Mouse (Mus musculus) inflammation-experienced regulatory T-cells, adult 6 months (primary cell): ENCODE data around the gene Xpnpep1. TPM values are rescaled to one million over a fixed set of nuclear protein-coding genes. Genes with fewer than 3 reads are reported as not detected.

Experiments used
- ATAC-seq: one replicate; pipeline ENCODE4 v1.8.0; 2017
- polyA plus RNA-seq, 3 experiments: library from polyadenylated mRNA; unstranded; fragments of 100-300 nt; shearing (Covaris generic); gene quantifications; one replicate each; pipeline ENCODE4 v1.2.1; 2017

Xpnpep1 gene
- polyA plus RNA-seq, 3 experiments from 2014 or later = 53.6 to 68.4 (median 60.5) TPM

- ATAC-seq = no peak
Observed at GRCm38 (mm10) chr19:53064972-53065361, 25.0 kb upstream of the Xpnpep1 start.

- ATAC-seq = no peak
Observed at GRCm38 (mm10) chr19:53064292-53064971, 24.4 kb upstream of the Xpnpep1 start.

GRCm38 (mm10) chr19:53062046-53062445, 22.0 kb upstream of the Xpnpep1 start:
- no peak for ATAC-seq

- ATAC-seq = no peak
Observed at GRCm38 (mm10) chr19:53059344-53060111, 19.5 kb upstream of the Xpnpep1 start.

- no peak for ATAC-seq
Observed at GRCm38 (mm10) chr19:53058726-53059334, 18.8 kb upstream of the Xpnpep1 start.

GRCm38 (mm10) chr19:53057980-53058725, 18.1 kb upstream of the Xpnpep1 start:
- ATAC-seq = no peak

GRCm38 (mm10) chr19:53053355-53053754, 13.3 kb upstream of the Xpnpep1 start:
- ATAC-seq = no peak

GRCm38 (mm10) chr19:53052031-53052670, 12.1 kb upstream of the Xpnpep1 start:
- no peak for ATAC-seq

- ATAC-seq = no peak
Observed at GRCm38 (mm10) chr19:53051288-53051985, 11.4 kb upstream of the Xpnpep1 start.

GRCm38 (mm10) chr19:53050100-53050499, 10.1 kb upstream of the Xpnpep1 start:
- ATAC-seq = no peak

GRCm38 (mm10) chr19:53047208-53047607, 7.2 kb upstream of the Xpnpep1 start:
- no peak for ATAC-seq

GRCm38 (mm10) chr19:53043423-53044125, 3.6 kb upstream of the Xpnpep1 start:
- ATAC-seq = no peak

- no peak for ATAC-seq
Observed at GRCm38 (mm10) chr19:53041570-53041969, 1.6 kb upstream of the Xpnpep1 start.

- no peak for ATAC-seq
Observed at GRCm38 (mm10) chr19:53041133-53041510, 1.1 kb upstream of the Xpnpep1 start.

- peak; percentile 22 for ATAC-seq
Observed at GRCm38 (mm10) chr19:53039090-53039489, 924 bp downstream of the Xpnpep1 start.

- ATAC-seq = peak; percentile 93
Observed at GRCm38 (mm10) chr19:53038435-53038938, 1.5 kb downstream of the Xpnpep1 start.

- peak; percentile 1 for ATAC-seq
Observed at GRCm38 (mm10) chr19:53037925-53038419, 2.0 kb downstream of the Xpnpep1 start.

GRCm38 (mm10) chr19:53033159-53033943, 6.7 kb downstream of the Xpnpep1 start:
- ATAC-seq = no peak

- no peak for ATAC-seq
Observed at GRCm38 (mm10) chr19:53032647-53033046, 7.4 kb downstream of the Xpnpep1 start.

- no peak for ATAC-seq
Observed at GRCm38 (mm10) chr19:53031957-53032371, 8.1 kb downstream of the Xpnpep1 start.
